Mouse (Mus musculus) liver, postnatal 0 days (tissue): ENCODE results near the gene Heca. TPM values are rescaled to one million over a fixed set of nuclear protein-coding genes. Genes with fewer than 3 reads are reported as not detected.
A peak's percentile ranks its signal among the peaks of the same experiment; 100 is the strongest.

Experiments
- ATAC-seq: fragments of 200-750 bp; cut with Nextera tagmentation; 2 replicates; pipeline ENCODE4 v1.8.0; 2017; ENCODE audit warnings: mild to moderate bottlenecking, moderate library complexity
- DNase-seq: peaks from one replicate; pipeline ENCODE4 v3.0.0-alpha.2; 2016
- H3K27ac ChIP-seq: fragments of 300-500 bp; sonication (generic); 2 replicates; pipeline ENCODE4 v1.5.1; 2014; ENCODE audit warnings: antibody characterized with exemption, moderate library complexity, mild to moderate bottlenecking, low read depth
- H3K27me3 ChIP-seq: fragments of 300-500 bp; sonication (generic); 2 replicates; pipeline ENCODE4 v1.6.1; 2014; ENCODE audit warnings: low read length, control low read depth, mixed read lengths; ENCODE audit not compliant: insufficient read depth
- H3K36me3 ChIP-seq: fragments of 300-500 bp; sonication (generic); replicated peaks from 2 replicates; pipeline ENCODE4 v1.6.1; 2014; ENCODE audit warnings: mild to moderate bottlenecking, control low read depth, low read length, moderate library complexity, mixed read lengths; ENCODE audit not compliant: insufficient read depth
- H3K4me1 ChIP-seq: fragments of 300-500 bp; sonication (generic); 2 replicates; pipeline ENCODE4 v1.6.1; 2014; ENCODE audit warnings: antibody characterized with exemption, mild to moderate bottlenecking, control low read depth; ENCODE audit not compliant: insufficient read depth
- H3K4me2 ChIP-seq: fragments of 300-500 bp; sonication (generic); 2 replicates; pipeline ENCODE4 v1.6.1; 2014; ENCODE audit warnings: low read depth, mild to moderate bottlenecking, low read length, moderate library complexity, mixed read lengths
- H3K4me3 ChIP-seq: fragments of 300-500 bp; sonication (generic); 2 replicates; pipeline ENCODE4 v1.5.1; 2014; ENCODE audit warnings: low read depth, low read length
- H3K9ac ChIP-seq: fragments of 300-500 bp; sonication (generic); replicated peaks from 2 replicates; pipeline ENCODE4 v1.6.1; 2014; ENCODE audit warnings: mild to moderate bottlenecking, moderate library complexity
- H3K9me3 ChIP-seq: fragments of 300-500 bp; sonication (generic); 2 replicates; pipeline ENCODE4 v1.6.1; 2016; ENCODE audit warnings: mild to moderate bottlenecking, control low read depth, low read length, mixed read lengths
- CTCF ChIP-seq: sonication (generic); IDR thresholded peaks from 2 replicates; pipeline ENCODE4 v1.5.1; 2016; ENCODE audit warnings: antibody characterized with exemption, low read depth
- EP300 ChIP-seq: IDR thresholded peaks from 2 replicates; pipeline ENCODE4 v1.6.1; 2016; ENCODE audit warnings: antibody characterized with exemption, low read depth, mild to moderate bottlenecking
- WGBS: fragments of 180-500 bp; shearing (Covaris S2); extraction: QIAGEN DNeasy Blood & Tissue Kit; methylation state at CpG from one replicate; pipeline ENCODE4 v1.1.7; 2014; ENCODE audit not compliant: insufficient replicate concordance; 5-methylcytosine and 5-hydroxymethylcytosine counted together
- polyA plus RNA-seq: library from polyadenylated mRNA; unstranded; fragments of >200 nt; fragmentation: Nextera tagmentation; extraction: Ambion mirVana; gene quantifications from 2 replicates; pipeline ENCODE4 v1.2.1, GENCODE M21; 2015

Gene Heca
- polyA plus RNA-seq, 1 experiment from 2014 or later, result 2.4 TPM

DNA sequence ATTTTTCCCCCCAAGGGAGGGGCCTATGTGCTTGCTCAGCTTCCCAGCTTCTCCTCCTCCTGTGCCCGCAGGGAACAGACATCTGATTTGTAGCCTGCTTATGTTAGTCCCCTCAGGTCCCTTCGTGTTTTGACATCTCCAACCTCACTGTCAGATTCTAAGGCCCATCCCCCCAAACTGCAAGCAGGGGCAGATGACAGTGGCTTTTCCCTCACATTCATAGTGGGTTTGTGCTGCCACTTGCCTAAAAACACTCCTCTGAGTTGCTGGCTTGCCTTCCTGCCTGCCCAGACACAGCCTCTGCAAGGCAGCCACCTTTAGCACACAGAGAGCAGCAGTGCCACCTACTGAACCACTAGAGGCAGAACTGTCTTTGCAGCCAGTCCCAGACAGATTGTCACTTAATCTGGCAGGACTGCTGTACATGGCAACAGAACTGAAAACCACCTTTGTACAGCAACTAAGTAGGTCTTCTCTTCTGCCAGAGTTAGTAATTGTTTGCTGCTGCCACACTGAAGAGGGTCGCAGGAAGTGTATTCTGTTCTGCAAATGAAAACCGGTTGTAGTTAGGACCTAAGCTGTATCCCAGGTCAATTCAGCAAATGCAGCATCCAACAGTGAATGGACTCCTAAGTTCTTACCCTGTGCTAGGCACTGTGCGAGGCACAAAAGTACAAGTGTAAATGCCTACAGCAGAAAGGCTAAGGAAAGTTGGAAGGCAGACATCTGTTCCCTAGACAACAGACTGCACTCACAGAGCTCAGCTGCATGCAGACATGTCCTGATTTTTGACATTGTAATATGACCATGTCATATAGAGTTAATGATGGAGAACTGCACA lies 77.8 kb downstream of the Heca start:
- Histone ChIP-seq H3K4me3 (no peak overlapping the region), H3K9ac (no peak overlapping the region), H3K36me3 (no peaks in the 10 kb centered on the region), H3K27ac (no peak overlapping the region), H3K4me1 (no peaks in the 10 kb centered on the region), H3K27me3 (no peaks in the 10 kb centered on the region), H3K4me2 (no peak overlapping the region), H3K9me3 (no peaks in the 10 kb centered on the region)
- ATAC-seq (peak; percentile 57), DNase-seq (peak; percentile 51)
- 41% methylated on average over 5 of the region's 5 CpGs for WGBS
- TF ChIP-seq CTCF (peak; percentile 90), EP300 (no peak)

DNA sequence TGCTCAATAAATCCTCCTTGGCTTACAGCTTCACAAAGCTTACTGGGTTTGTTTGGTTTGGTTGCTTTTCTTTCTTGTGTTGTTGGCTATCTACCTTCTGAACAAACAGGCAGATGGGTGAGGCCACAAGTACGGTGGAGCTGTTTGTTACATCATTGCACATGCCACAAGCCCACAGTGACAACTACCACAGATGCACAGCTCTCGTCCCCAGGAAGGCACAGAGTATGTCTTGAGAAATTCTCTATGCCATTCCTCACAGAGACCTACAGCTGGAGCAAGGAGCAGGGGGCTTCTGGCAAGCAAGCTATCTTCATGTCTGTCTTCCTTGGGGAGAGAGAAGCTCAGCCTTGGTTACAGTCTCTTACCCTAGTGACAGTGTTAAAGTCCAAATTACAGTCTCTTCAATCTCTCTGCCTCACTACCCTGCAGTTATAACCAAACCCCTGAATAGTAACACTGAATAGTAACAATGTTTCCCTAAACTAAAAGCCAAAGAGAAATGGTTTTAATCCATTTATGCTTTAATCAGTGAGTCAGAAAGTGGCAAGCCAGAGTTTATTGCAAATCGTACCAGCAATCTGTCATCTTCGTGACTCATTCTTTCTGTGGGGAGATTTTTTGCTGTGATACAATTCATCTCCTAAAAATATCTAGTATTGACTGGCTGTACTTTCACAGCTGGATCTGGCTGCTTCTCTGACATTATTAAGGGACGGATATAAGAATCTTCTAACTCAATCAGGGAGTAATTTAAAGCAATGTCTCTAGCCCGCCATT lies 87.0 kb downstream of the Heca start:
- Histone ChIP-seq H3K4me1 (no peaks in the 10 kb centered on the region), H3K9me3 (no peaks in the 10 kb centered on the region), H3K4me3 (no peak overlapping the region), H3K9ac (no peak overlapping the region), H3K27me3 (no peaks in the 10 kb centered on the region), H3K27ac (no peak overlapping the region), H3K36me3 (no peaks in the 10 kb centered on the region), H3K4me2 (no peak overlapping the region)
- WGBS, result 65% methylated on average over 6 of the region's 6 CpGs
- ATAC-seq, result no peak
- DNase-seq, result no peak
- TF ChIP-seq CTCF (no peak), EP300 (no peak)

DNA sequence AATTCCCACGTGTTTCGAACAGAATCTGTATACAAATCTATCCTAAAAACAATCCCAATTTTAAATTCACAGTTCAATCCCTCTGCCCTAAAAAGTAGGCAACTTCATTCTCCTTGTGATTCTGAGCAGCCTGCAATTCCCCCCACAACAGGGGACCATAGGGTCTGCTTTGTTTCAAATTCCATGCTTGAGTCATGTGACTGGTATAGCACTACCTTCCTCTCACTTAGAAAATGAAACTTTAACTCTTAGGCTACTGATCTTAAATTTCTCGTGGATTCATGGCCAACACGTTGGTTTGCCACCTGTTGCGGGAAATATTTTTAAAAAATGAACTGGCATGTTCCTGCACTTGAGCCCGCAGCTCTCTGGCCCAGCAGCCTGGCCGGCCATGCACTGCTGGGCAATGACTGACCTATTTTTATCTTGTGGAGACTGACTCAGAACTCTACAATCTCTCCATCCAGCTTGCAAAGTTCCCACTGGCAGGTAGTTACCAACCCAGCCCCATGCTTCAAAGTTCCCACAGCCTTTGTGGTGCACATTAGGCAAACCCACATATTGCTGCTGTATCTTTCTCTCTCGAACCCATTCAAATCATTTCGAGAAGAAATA lies 90.1 kb downstream of the Heca start:
- Histone ChIP-seq H3K27me3 (no peaks in the 10 kb centered on the region), H3K9me3 (no peaks in the 10 kb centered on the region), H3K36me3 (no peaks in the 10 kb centered on the region), H3K27ac (no peak overlapping the region), H3K9ac (no peak overlapping the region), H3K4me2 (no peak overlapping the region), H3K4me1 (no peaks in the 10 kb centered on the region), H3K4me3 (no peak overlapping the region)
- ATAC-seq (no peak), DNase-seq (no peak)
- TF ChIP-seq EP300 (no peak), CTCF (no peak)
- 77% methylated on average over 9 of the region's 9 CpGs for WGBS

GRCm38 (mm10) chr10:17844781-17845537 lies 102.9 kb downstream of the Heca start:
- Histone ChIP-seq H3K36me3 (no peaks in the 10 kb centered on the region), H3K27ac (no peak overlapping the region), H3K27me3 (no peaks in the 10 kb centered on the region), H3K9ac (no peak overlapping the region), H3K9me3 (no peaks in the 10 kb centered on the region), H3K4me1 (no peaks in the 10 kb centered on the region), H3K4me3 (no peak overlapping the region), H3K4me2 (no peak overlapping the region)
- WGBS, result 66% methylated on average over 4 of the region's 4 CpGs
- ATAC-seq, result no peak
- TF ChIP-seq EP300 (no peak), CTCF (no peak)
- no peak for DNase-seq

- Histone ChIP-seq H3K4me1 (no peaks in the 10 kb centered on the region), H3K4me3 (no peak overlapping the region), H3K36me3 (no peaks in the 10 kb centered on the region), H3K9ac (no peak overlapping the region), H3K9me3 (no peaks in the 10 kb centered on the region), H3K4me2 (no peak overlapping the region), H3K27me3 (no peaks in the 10 kb centered on the region), H3K27ac (no peak overlapping the region)
- no peak for ATAC-seq
- no peak for TF ChIP-seq EP300
- TF ChIP-seq CTCF, result no peak
- DNase-seq, result no peak
- WGBS, result 68% methylated on average over 3 of the region's 3 CpGs
These were observed 105.8 kb downstream of the Heca start for GRCm38 (mm10) chr10:17842030-17842429.
